Mouse (Mus musculus) thymus, adult 2 months (tissue): ENCODE data around the gene Ppia. TPM values are rescaled to one million over a fixed set of nuclear protein-coding genes. Genes with fewer than 3 reads are reported as not detected.
"Not testable (repeated sequence)": the region's sequence is repeated elsewhere in the genome, so short reads cannot be mapped to it uniquely, and the experiment has no call there.

Experiments
- DNase-seq: peaks from one replicate; pipeline ENCODE4 v3.0.0; 2021
- H3K27ac ChIP-seq: fragments of 200-500 bp; 2 replicates; pipeline ENCODE4 v1.5.1; 2012; ENCODE audit warnings: low read length, control low read depth; ENCODE audit not compliant: control insufficient read depth, insufficient read depth
- H3K27me3 ChIP-seq: fragments of 200-500 bp; 2 replicates; pipeline ENCODE4 v1.6.1; 2012; ENCODE audit warnings: mild to moderate bottlenecking, low read length, moderate library complexity, mixed read lengths; ENCODE audit not compliant: control insufficient read depth, insufficient read depth
- H3K36me3 ChIP-seq: fragments of 200-500 bp; 2 replicates; pipeline ENCODE4 v1.6.1; 2012; ENCODE audit warnings: mild to moderate bottlenecking, low read length, moderate library complexity; ENCODE audit not compliant: control insufficient read depth, insufficient read depth
- H3K4me1 ChIP-seq: fragments of 200-500 bp; replicated peaks from 2 replicates; pipeline ENCODE4 v1.6.1; 2012; ENCODE audit warnings: low read length; ENCODE audit not compliant: control insufficient read depth, insufficient read depth
- H3K4me3 ChIP-seq: fragments of 200-500 bp; 2 replicates; pipeline ENCODE4 v1.5.1; 2012; ENCODE audit warnings: mild to moderate bottlenecking, low read length, control low read depth, moderate library complexity; ENCODE audit not compliant: control insufficient read depth, insufficient read depth
- CTCF ChIP-seq: fragments of 200-500 bp; IDR thresholded peaks from 2 replicates; pipeline ENCODE4 v1.5.1; 2012; ENCODE audit warnings: mild to moderate bottlenecking, control low read depth, low read length, moderate library complexity, borderline replicate concordance; ENCODE audit not compliant: control insufficient read depth, poor library complexity, insufficient read depth; ENCODE audit errors: extremely low read depth
- POLR2A ChIP-seq: fragments of 200-500 bp; IDR thresholded peaks from 2 replicates; pipeline ENCODE4 v1.6.1; 2012; ENCODE audit warnings: mild to moderate bottlenecking, low read length, control low read depth, moderate library complexity; ENCODE audit not compliant: control insufficient read depth, poor library complexity, insufficient read depth; ENCODE audit errors: extremely low read depth
- WGBS: fragments of 180-500 bp; shearing (Covaris S2); methylation state at CpG from one replicate; pipeline ENCODE4 v1.1.7; 2018; 5-methylcytosine and 5-hydroxymethylcytosine counted together
- polyA plus RNA-seq: library from polyadenylated mRNA; depleted of rRNA; stranded (reverse); fragments of >200 nt; gene quantifications from 2 replicates; pipeline ENCODE4 v1.2.3, GENCODE M21; 2012

The Ppia gene
- polyA plus RNA-seq, 1 experiment: 1,486 TPM

- no peak for DNase-seq
- TF ChIP-seq CTCF (no peak), POLR2A (no peak)
- 45% methylated on average over 4 of the region's 4 CpGs for WGBS
These were observed 27.9 kb downstream of the Ppia start for GRCm38 (mm10) chr11:6443102-6443501.

GRCm38 (mm10) chr11:6443727-6444076 is 28.5 kb downstream of the Ppia start:
- TF ChIP-seq CTCF: no peak
- no peak for TF ChIP-seq POLR2A
- WGBS: under 1% methylated on average over 10 of the region's 10 CpGs
- H3K36me3 ChIP-seq: peaks cover 6% of the 10 kb centered on the region; the same call in 1 of the 2 replicates
- DNase-seq: no peak
- no peaks in the 10 kb centered on the region for H3K4me1 ChIP-seq
- H3K27me3 ChIP-seq: no peaks in the 10 kb centered on the region
- peak overlapping the region; percentile 68 for H3K4me3 ChIP-seq
- no peak overlapping the region for H3K27ac ChIP-seq

More at GRCm38 (mm10) chr11:6443102-6443501, 27.9 kb downstream of the Ppia start:
- peaks cover 11% of the 10 kb centered on the region for H3K36me3 ChIP-seq
- H3K4me3 ChIP-seq: no peak overlapping the region
- H3K27me3 ChIP-seq: no peaks in the 10 kb centered on the region
- H3K27ac ChIP-seq: no peak overlapping the region
- no peaks in the 10 kb centered on the region for H3K4me1 ChIP-seq

GRCm38 (mm10) chr11:6444077-6444853 is 29.0 kb downstream of the Ppia start, which contains the start of gene H2afv:
H2afv (minus strand) TSS chr11:6444443.
- Histone ChIP-seq H3K4me3 (peak within 1 kb of the TSS; percentile 68), H3K27ac (no peak within 1 kb of the TSS), H3K27me3 (no peaks in the 10 kb centered on the region), H3K4me1 (no peaks in the 10 kb centered on the region), H3K36me3 (0 out of 2 replicates have a peak, but pooled peaks cover 3% of the 10 kb centered on the region)
- TF ChIP-seq POLR2A (peak; percentile 82), CTCF (peak; percentile 58)
- DNase-seq: peak; percentile 98
- under 1% methylated on average over 78 of the region's 80 CpGs for WGBS

GRCm38 (mm10) chr11:6445441-6445840 is 30.2 kb downstream of the Ppia start:
- WGBS: 95% methylated on average over 4 of the region's 4 CpGs
- TF ChIP-seq CTCF (no peak), POLR2A (no peak)
- no peak overlapping the region for H3K4me3 ChIP-seq
- H3K4me1 ChIP-seq: no peaks in the 10 kb centered on the region
- no peak overlapping the region for H3K27ac ChIP-seq
- no peaks in the 10 kb centered on the region for H3K27me3 ChIP-seq
- H3K36me3 ChIP-seq: 0 out of 2 replicates have a peak, but pooled peaks cover 3% of the 10 kb centered on the region
- DNase-seq: no peak

GRCm38 (mm10) chr11:6445951-6446350 is 30.7 kb downstream of the Ppia start:
- no peak for DNase-seq
- Histone ChIP-seq H3K27ac (no peak overlapping the region), H3K4me1 (no peaks in the 10 kb centered on the region), H3K36me3 (0 out of 2 replicates have a peak, but pooled peaks cover 3% of the 10 kb centered on the region), H3K4me3 (no peak overlapping the region), H3K27me3 (no peaks in the 10 kb centered on the region)
- 93% methylated on average over 7 of the region's 7 CpGs for WGBS
- TF ChIP-seq CTCF (no peak), POLR2A (no peak)

GRCm38 (mm10) chr11:6447493-6447892 is 32.2 kb downstream of the Ppia start:
- H3K4me1 ChIP-seq: no peaks in the 10 kb centered on the region
- DNase-seq: no peak
- TF ChIP-seq CTCF (no peak), POLR2A (no peak)
- H3K4me3 ChIP-seq: no peak overlapping the region
- WGBS: 98% methylated on average over 4 of the region's 4 CpGs
- H3K27me3 ChIP-seq: no peaks in the 10 kb centered on the region
- no peak overlapping the region for H3K27ac ChIP-seq
- H3K36me3 ChIP-seq: no peaks in the 10 kb centered on the region

- WGBS: 96% methylated on average over 5 of the region's 5 CpGs
- not testable (repeated sequence) for DNase-seq, H3K27ac ChIP-seq, H3K4me3 ChIP-seq, H3K27me3 ChIP-seq, H3K36me3 ChIP-seq, H3K4me1 ChIP-seq
These were observed 32.9 kb downstream of the Ppia start for GRCm38 (mm10) chr11:6448155-6448554.
